Mouse (Mus musculus) MEL-GATA-1-ER (cell line): ENCODE results near the gene Casp3.
"Not testable (repeated sequence)": the region's sequence is repeated elsewhere in the genome, so short reads cannot be mapped to it uniquely, and the experiment has no call there.

Source experiments
- DNase-seq: peaks from one replicate; pipeline ENCODE4 v3.0.0-alpha.2; 2012; ENCODE audit warnings: low read depth; ENCODE audit errors: extremely low read depth

Gene Casp3

GRCm38 (mm10) chr8:46616879-46617689, at the start of gene Casp3, which contains the start of gene Primpol:
Casp3 (plus strand) TSS chr8:46617291.
Primpol (minus strand) TSS chr8:46617212.
- peak; percentile 82 for DNase-seq

GRCm38 (mm10) chr8:46567946-46568345, 49.1 kb upstream of the Casp3 start:
- DNase-seq: no peak

GRCm38 (mm10) chr8:46568942-46569341, 48.1 kb upstream of the Casp3 start:
- no peak for DNase-seq

- DNase-seq: no peak
Observed at GRCm38 (mm10) chr8:46569659-46570441, 47.2 kb upstream of the Casp3 start.

GRCm38 (mm10) chr8:46570673-46571072, 46.4 kb upstream of the Casp3 start:
- DNase-seq: no peak

GRCm38 (mm10) chr8:46573446-46573845, 43.6 kb upstream of the Casp3 start:
- DNase-seq: no peak

- no peak for DNase-seq
Observed at GRCm38 (mm10) chr8:46573964-46574363, 43.1 kb upstream of the Casp3 start.

GRCm38 (mm10) chr8:46578794-46579193, 38.3 kb upstream of the Casp3 start:
- no peak for DNase-seq

GRCm38 (mm10) chr8:46584328-46584727, 32.8 kb upstream of the Casp3 start:
- DNase-seq: not testable (repeated sequence)

GRCm38 (mm10) chr8:46585576-46585975, 31.5 kb upstream of the Casp3 start:
- DNase-seq: no peak

- peak; percentile 60 for DNase-seq
Observed at GRCm38 (mm10) chr8:46587911-46588310, 29.2 kb upstream of the Casp3 start.

GRCm38 (mm10) chr8:46588663-46589062, 28.4 kb upstream of the Casp3 start:
- DNase-seq: no peak

- no peak for DNase-seq
Observed at GRCm38 (mm10) chr8:46593067-46593466, 24.0 kb upstream of the Casp3 start.

- no peak for DNase-seq
Observed at GRCm38 (mm10) chr8:46593772-46594171, 23.3 kb upstream of the Casp3 start.

GRCm38 (mm10) chr8:46595593-46595992, 21.5 kb upstream of the Casp3 start:
- DNase-seq: peak; percentile 97

- no peak for DNase-seq
Observed at GRCm38 (mm10) chr8:46596530-46596929, 20.6 kb upstream of the Casp3 start.

- DNase-seq: no peak
Observed at GRCm38 (mm10) chr8:46597411-46597810, 19.7 kb upstream of the Casp3 start.

- DNase-seq: no peak
Observed at GRCm38 (mm10) chr8:46598114-46598513, 19.0 kb upstream of the Casp3 start.

GRCm38 (mm10) chr8:46598753-46599152, 18.3 kb upstream of the Casp3 start:
- no peak for DNase-seq

- DNase-seq: no peak
Observed at GRCm38 (mm10) chr8:46599314-46599904, 17.7 kb upstream of the Casp3 start.

GRCm38 (mm10) chr8:46600959-46601707, 16.0 kb upstream of the Casp3 start:
- DNase-seq: no peak
